Mouse (Mus musculus) limb, embryonic 11.5 days (tissue): ENCODE measurements around the gene Cd9. TPM values are rescaled to one million over a fixed set of nuclear protein-coding genes. Genes with fewer than 3 reads are reported as not detected.

Experiments
- ATAC-seq: fragments of 200-750 bp; cut with Nextera tagmentation; 2 replicates; pipeline ENCODE4 v1.8.0; 2017; ENCODE audit warnings: low read depth; ENCODE audit not compliant: insufficient number of reproducible peaks, low FRiP score, low TSS enrichment
- DNase-seq: peaks from one replicate; pipeline ENCODE4 v3.0.0-alpha.2; 2015; ENCODE audit warnings: low spot score
- H3K27ac ChIP-seq: fragments of 300-500 bp; sonication (generic); replicated peaks from 2 replicates; pipeline ENCODE4 v1.5.1; 2014; ENCODE audit warnings: low read depth, mild to moderate bottlenecking, low read length
- H3K27me3 ChIP-seq: fragments of 300-500 bp; sonication (generic); 2 replicates; pipeline ENCODE4 v1.6.1; 2014; ENCODE audit warnings: mild to moderate bottlenecking, low read length, mixed read lengths; ENCODE audit not compliant: control insufficient read depth, insufficient read depth
- H3K36me3 ChIP-seq: fragments of 300-500 bp; sonication (generic); 2 replicates; pipeline ENCODE4 v1.6.1; 2014; ENCODE audit warnings: mild to moderate bottlenecking, low read length, moderate library complexity, mixed read lengths; ENCODE audit not compliant: control insufficient read depth, insufficient read depth
- H3K4me1 ChIP-seq: fragments of 300-500 bp; sonication (generic); 2 replicates; pipeline ENCODE4 v1.6.1; 2014; ENCODE audit warnings: low read length, mixed read lengths; ENCODE audit not compliant: control insufficient read depth, insufficient read depth
- H3K4me2 ChIP-seq: fragments of 300-500 bp; sonication (generic); 2 replicates; pipeline ENCODE4 v1.6.1; 2014; ENCODE audit warnings: low read depth, mild to moderate bottlenecking, moderate library complexity; ENCODE audit not compliant: severe bottlenecking
- H3K4me3 ChIP-seq: fragments of 300-500 bp; sonication (generic); 2 replicates; pipeline ENCODE4 v1.5.1; 2014; ENCODE audit warnings: low read depth, low read length
- H3K9ac ChIP-seq: fragments of 300-500 bp; sonication (generic); 2 replicates; pipeline ENCODE4 v1.6.1; 2014; ENCODE audit warnings: mild to moderate bottlenecking, low read length
- H3K9me3 ChIP-seq: fragments of 300-500 bp; sonication (generic); 2 replicates; pipeline ENCODE4 v1.6.1; 2016; ENCODE audit warnings: low read length; ENCODE audit not compliant: control insufficient read depth
- WGBS: fragments of 180-500 bp; shearing (Covaris S2); extraction: QIAGEN DNeasy Blood & Tissue Kit; methylation state at CpG from one replicate; pipeline ENCODE4 v1.1.7; 2014; 5-methylcytosine and 5-hydroxymethylcytosine counted together
- polyA plus RNA-seq: library from polyadenylated mRNA; unstranded; fragments of >200 nt; fragmentation: Nextera tagmentation; extraction: Ambion mirVana; gene quantifications from 2 replicates; pipeline ENCODE4 v1.2.1, GENCODE M21; 2014

Cd9 gene
- polyA plus RNA-seq, 1 experiment from 2014 or later: 42.4 TPM

DNA sequence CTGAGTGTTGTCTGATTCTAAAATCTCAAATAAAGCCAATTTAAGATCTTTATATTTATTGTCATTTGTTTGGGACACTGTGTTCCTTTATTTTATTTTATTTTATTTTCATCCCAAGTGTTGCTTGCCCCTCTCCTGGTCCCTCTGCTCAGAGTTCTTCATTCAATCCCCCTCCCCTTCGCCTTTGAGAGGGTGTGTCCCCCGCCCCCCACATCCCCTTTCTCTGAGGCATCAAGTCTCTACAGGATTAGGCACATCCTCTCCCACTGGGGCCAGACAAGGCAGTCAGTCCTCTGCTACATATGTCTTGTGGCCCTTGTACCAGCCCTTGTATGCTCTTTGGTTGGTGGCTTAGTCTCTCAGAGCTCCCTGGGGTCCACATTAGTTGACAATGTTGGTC is 46.9 kb downstream of the Cd9 start:
- H3K27ac ChIP-seq: no peak overlapping the region
- no peaks in the 10 kb centered on the region for H3K27me3 ChIP-seq
- no peak overlapping the region for H3K4me3 ChIP-seq
- WGBS: 57% methylated on average over 2 of the region's 2 CpGs
- ATAC-seq (no peak), DNase-seq (no peak)
- no peaks in the 10 kb centered on the region for H3K36me3 ChIP-seq
- H3K4me1 ChIP-seq: no peaks in the 10 kb centered on the region
- H3K4me2 ChIP-seq: no peak overlapping the region
- H3K9me3 ChIP-seq: no peaks in the 10 kb centered on the region
- no peak overlapping the region for H3K9ac ChIP-seq

DNA sequence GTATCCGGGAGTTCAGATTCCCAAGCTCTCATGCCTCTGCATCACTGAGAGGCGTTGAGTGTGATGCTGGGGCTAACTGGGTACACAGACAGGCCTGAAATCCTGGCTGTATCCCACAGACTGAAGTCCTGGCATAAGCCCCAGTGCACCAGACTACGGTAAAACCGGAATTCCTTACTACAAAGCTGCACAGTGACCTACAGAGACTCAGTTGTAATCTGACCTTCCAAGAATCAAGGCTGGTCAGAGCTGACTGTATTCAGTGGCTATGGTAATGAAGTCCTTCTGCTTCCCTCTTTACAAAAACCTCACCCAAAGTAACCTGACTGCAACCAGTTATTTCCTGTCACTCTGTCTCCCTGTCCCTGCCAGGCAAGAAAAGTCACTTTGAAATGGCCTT is 47.4 kb downstream of the Cd9 start:
- H3K4me2 ChIP-seq: no peak overlapping the region
- H3K9ac ChIP-seq: no peak overlapping the region
- no peaks in the 10 kb centered on the region for H3K9me3 ChIP-seq
- no peaks in the 10 kb centered on the region for H3K4me1 ChIP-seq
- H3K36me3 ChIP-seq: no peaks in the 10 kb centered on the region
- no peak overlapping the region for H3K27ac ChIP-seq
- no peaks in the 10 kb centered on the region for H3K27me3 ChIP-seq
- peak; percentile 31 for DNase-seq
- no peak for ATAC-seq
- no peak overlapping the region for H3K4me3 ChIP-seq
- 29% methylated on average over 4 of the region's 4 CpGs for WGBS

DNA sequence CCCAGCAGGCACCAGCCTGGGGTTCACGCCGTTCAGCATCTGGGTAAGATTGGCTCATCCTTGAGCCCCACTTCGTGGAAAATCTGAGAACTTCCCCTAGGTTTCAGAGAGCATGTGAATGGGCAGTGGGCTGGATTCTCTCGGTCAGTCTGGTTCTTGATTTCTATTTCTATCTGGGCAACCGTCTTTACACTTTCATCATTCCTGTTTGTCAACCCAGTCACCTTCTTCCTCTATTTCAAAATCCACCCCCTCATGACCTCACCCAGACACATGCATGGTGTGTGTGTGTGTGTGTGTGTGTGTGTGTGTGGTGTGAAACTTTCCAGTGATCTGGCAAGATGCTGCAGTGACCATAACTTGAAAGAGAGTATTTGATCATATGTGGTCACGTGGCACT is 49.2 kb downstream of the Cd9 start:
- no peaks in the 10 kb centered on the region for H3K27me3 ChIP-seq
- DNase-seq (no peak), ATAC-seq (no peak)
- no peak overlapping the region for H3K4me3 ChIP-seq
- 77% methylated on average over 6 of the region's 6 CpGs for WGBS
- no peaks in the 10 kb centered on the region for H3K9me3 ChIP-seq
- H3K9ac ChIP-seq: no peak overlapping the region
- H3K36me3 ChIP-seq: no peaks in the 10 kb centered on the region
- H3K27ac ChIP-seq: no peak overlapping the region
- H3K4me1 ChIP-seq: no peaks in the 10 kb centered on the region
- no peak overlapping the region for H3K4me2 ChIP-seq

DNA sequence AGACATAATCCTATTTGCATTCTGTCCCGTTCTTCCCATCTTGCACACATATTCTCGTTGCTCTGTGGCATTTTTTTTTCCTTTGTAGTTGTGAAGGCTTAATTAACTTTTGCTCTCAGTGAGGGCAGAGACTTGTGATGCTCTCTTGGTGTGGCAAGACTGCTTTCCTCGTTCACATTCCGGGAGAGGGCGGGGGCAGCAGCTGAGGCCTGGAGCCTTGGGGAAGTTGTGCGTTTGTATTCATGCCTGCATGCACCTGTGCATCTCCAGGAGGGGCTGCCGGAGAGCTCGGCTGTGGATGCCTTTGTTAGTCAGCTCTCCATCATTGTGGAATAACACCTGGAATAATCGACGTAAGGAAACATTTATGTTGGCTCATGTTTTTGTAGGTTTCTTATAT is 52.0 kb downstream of the Cd9 start:
- no peak overlapping the region for H3K9ac ChIP-seq
- ATAC-seq (no peak), DNase-seq (no peak)
- no peaks in the 10 kb centered on the region for H3K9me3 ChIP-seq
- no peaks in the 10 kb centered on the region for H3K4me1 ChIP-seq
- no peak overlapping the region for H3K27ac ChIP-seq
- 65% methylated on average over 10 of the region's 10 CpGs for WGBS
- no peaks in the 10 kb centered on the region for H3K36me3 ChIP-seq
- no peaks in the 10 kb centered on the region for H3K27me3 ChIP-seq
- H3K4me3 ChIP-seq: no peak overlapping the region
- no peak overlapping the region for H3K4me2 ChIP-seq

DNA sequence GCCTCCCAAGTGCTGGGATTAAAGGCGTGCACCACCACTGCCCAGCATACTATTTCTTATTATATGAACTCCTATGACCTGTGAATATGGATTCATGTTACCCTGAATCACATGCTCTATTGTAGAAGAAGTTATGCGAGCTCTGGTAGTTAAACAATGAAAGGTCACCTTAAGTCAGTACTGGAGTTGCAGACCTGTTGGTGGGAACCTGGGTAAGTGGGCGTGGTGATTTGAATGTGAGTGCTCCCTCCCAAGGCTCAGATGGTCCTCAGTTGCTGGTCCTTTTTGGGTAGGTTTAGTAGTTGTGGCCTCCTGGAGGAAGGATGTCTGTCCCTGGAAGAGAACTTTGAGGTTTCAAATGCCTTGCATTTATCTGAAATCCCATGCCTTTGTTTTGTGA is 57.8 kb downstream of the Cd9 start:
- Histone ChIP-seq H3K4me3 (no peak overlapping the region), H3K9ac (no peak overlapping the region), H3K4me1 (no peaks in the 10 kb centered on the region), H3K4me2 (no peak overlapping the region), H3K27me3 (no peaks in the 10 kb centered on the region), H3K36me3 (no peaks in the 10 kb centered on the region), H3K27ac (no peak overlapping the region), H3K9me3 (no peaks in the 10 kb centered on the region)
- DNase-seq (no peak), ATAC-seq (no peak)
- 93% methylated on average over 3 of the region's 3 CpGs for WGBS

DNA sequence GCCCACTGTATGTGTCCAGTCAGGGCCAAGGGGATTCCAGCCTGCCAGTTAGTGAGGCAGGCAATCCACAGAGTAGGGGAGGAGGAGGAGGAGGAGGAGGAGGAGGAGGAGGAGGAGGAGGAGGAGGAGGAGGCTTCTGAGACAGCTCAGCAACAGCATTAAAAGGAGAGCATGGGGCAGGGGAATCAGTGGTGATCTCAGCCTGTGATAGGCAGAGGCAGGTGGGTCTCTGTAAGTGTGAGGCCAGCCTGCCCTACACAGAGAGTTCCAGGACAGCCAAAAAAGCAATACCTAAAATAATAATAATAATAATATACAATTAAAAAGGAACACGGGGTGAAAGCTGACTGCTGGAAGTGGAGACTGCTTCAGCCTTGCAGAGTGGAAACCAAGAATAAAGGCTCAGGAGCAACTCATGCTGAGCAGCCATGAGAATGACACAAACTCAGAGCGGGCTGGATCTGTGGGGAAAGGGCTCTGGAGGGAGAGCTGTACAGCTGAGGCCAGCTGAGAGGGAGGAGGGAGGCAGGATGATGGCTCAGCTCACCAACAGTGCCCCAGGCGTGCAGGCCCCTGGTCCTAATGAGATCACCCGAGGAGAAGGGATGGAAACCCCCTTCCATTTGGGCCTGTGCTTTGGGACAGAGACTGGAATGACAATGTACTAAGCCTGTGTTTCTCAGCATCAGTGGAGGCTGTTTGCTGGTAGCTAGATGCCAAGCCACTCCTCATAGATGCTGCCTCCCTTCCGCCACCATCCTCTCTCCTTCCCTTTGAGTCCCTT is 59.7 kb downstream of the Cd9 start:
- Histone ChIP-seq H3K4me2 (no peak overlapping the region), H3K9me3 (no peaks in the 10 kb centered on the region), H3K27me3 (no peaks in the 10 kb centered on the region), H3K9ac (no peak overlapping the region), H3K36me3 (no peaks in the 10 kb centered on the region), H3K27ac (no peak overlapping the region), H3K4me1 (no peaks in the 10 kb centered on the region; the same call in 1 of the 2 replicates), H3K4me3 (no peak overlapping the region)
- DNase-seq (no peak), ATAC-seq (no peak)
- WGBS: 57% methylated on average over 5 of the region's 5 CpGs

DNA sequence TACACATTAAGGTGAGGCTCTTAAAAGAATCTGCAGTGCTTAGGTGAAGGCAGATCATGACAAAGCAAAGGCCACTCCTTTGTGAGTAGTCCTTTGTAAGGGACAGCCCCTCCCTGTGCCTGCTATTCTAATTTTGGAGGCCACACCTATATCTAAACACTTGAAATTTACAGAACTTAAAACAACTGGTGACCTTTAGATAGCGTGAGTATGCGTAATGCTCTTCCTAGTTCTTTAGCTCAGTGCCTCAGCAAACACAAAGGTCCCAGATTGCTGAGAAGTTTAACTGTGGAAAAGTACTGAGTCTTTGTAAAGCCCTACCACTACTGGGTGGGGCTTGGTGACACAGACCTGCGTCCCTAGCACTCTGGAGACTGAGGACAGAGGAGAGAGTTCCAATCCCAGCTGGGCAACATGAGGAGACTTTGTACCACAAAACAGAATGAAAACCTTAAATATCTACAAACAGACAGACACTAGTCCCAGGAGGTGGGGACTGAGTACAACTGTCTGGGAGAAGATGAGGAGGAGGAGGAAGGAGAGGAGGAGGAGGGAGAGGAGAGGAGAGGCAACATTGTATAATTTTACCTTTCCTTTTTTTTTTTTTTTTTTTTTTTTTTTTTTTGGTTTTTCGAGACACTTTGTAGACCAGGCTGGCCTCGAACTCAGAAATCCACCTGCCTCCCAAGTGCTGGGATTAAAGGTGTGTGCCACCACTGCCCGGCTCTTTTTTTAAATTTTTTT is 60.7 kb downstream of the Cd9 start:
- WGBS: 72% methylated on average over 6 of the region's 6 CpGs
- ATAC-seq (no peak), DNase-seq (no peak)
- H3K9ac ChIP-seq: no peak overlapping the region
- no peak overlapping the region for H3K4me3 ChIP-seq
- no peaks in the 10 kb centered on the region for H3K36me3 ChIP-seq
- no peaks in the 10 kb centered on the region for H3K27me3 ChIP-seq
- no peaks in the 10 kb centered on the region for H3K9me3 ChIP-seq
- H3K27ac ChIP-seq: no peak overlapping the region
- H3K4me1 ChIP-seq: no peaks in the 10 kb centered on the region; the same call in 1 of the 2 replicates
- no peak overlapping the region for H3K4me2 ChIP-seq

DNA sequence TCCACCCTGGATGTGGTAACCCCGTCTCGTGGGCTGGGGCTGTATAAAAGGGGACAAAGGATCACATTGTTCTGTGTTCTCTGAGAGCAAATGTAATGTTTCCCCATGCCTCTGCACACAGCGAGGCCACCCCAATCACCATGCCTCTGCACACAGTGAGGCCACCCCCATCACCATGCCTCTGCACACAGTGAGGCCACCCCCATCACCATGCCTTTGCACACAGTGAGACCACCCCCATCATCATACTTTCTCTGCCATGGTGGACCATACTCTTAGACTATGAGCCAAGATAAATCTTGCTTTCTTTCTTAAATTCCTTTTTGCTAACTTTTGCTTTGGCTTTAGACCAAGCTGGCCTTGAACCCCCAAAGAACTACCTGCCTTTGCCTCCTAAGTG is 61.3 kb downstream of the Cd9 start:
- H3K4me1 ChIP-seq: no peaks in the 10 kb centered on the region; the same call in 1 of the 2 replicates

More for the DNA sequence above, 61.3 kb downstream of the Cd9 start:
- no peak overlapping the region for H3K4me3 ChIP-seq
- H3K27me3 ChIP-seq: no peaks in the 10 kb centered on the region
- H3K4me2 ChIP-seq: no peak overlapping the region
- no peaks in the 10 kb centered on the region for H3K9me3 ChIP-seq
- H3K27ac ChIP-seq: no peak overlapping the region
- 73% methylated on average over 3 of the region's 3 CpGs for WGBS
- H3K9ac ChIP-seq: no peak overlapping the region
- H3K36me3 ChIP-seq: no peaks in the 10 kb centered on the region
- no peak for DNase-seq
- no peak for ATAC-seq
